Mouse (Mus musculus) erythroblast, embryonic 14.5 days (primary cell): Measurements from ENCODE around the gene Zfp142. TPM values are rescaled to one million over a fixed set of nuclear protein-coding genes. Genes with fewer than 3 reads are reported as not detected.

Experiments
- H3K27me3 ChIP-seq: 2 replicates; pipeline ENCODE4 v1.6.1; 2012; ENCODE audit warnings: inconsistent platforms; ENCODE audit not compliant: control insufficient read depth
- H3K36me3 ChIP-seq: 2 replicates; pipeline ENCODE4 v1.6.1; 2012; ENCODE audit warnings: mild to moderate bottlenecking, inconsistent platforms; ENCODE audit not compliant: control insufficient read depth
- H3K4me1 ChIP-seq: 2 replicates; pipeline ENCODE4 v1.6.1; 2012; ENCODE audit warnings: inconsistent platforms; ENCODE audit not compliant: control insufficient read depth
- H3K4me3 ChIP-seq: replicated peaks from 2 replicates; pipeline ENCODE3; 2012; ENCODE audit warnings: moderate library complexity, mild to moderate bottlenecking, inconsistent platforms
- H3K9me3 ChIP-seq: 2 replicates; pipeline ENCODE4 v1.6.1; 2012; ENCODE audit warnings: low read length, inconsistent platforms, mixed read lengths; ENCODE audit not compliant: control insufficient read depth
- GATA1 ChIP-seq: IDR thresholded peaks from 2 replicates; pipeline ENCODE4 v1.6.1; 2012; ENCODE audit warnings: low read length, inconsistent platforms, mixed read lengths
- TAL1 ChIP-seq: IDR thresholded peaks from 3 replicates; pipeline ENCODE4 v1.6.1; 2012; ENCODE audit warnings: low read length, inconsistent platforms, mixed read lengths
- polyA plus RNA-seq: library from polyadenylated mRNA; stranded (reverse); fragments of >175 nt; gene quantifications from 2 replicates; pipeline ENCODE4 v1.2.3, GENCODE M21; 2012

Gene Zfp142
- polyA plus RNA-seq, 1 experiment: 0.34 TPM

GRCm38 (mm10) chr1:74528589-74528988 lies 59.5 kb downstream of the Zfp142 start:
- no peak for TF ChIP-seq GATA1
- no peak for TF ChIP-seq TAL1
- H3K36me3 ChIP-seq: peaks cover 95% of the 10 kb centered on the region
- H3K4me3 ChIP-seq: no peak overlapping the region
- no peaks in the 10 kb centered on the region for H3K9me3 ChIP-seq
- H3K27me3 ChIP-seq: no peaks in the 10 kb centered on the region
- H3K4me1 ChIP-seq: no peaks in the 10 kb centered on the region

GRCm38 (mm10) chr1:74524746-74525145 lies 63.3 kb downstream of the Zfp142 start:
- Histone ChIP-seq H3K27me3 (no peaks in the 10 kb centered on the region), H3K9me3 (no peaks in the 10 kb centered on the region), H3K36me3 (peaks cover 99% of the 10 kb centered on the region), H3K4me3 (no peak overlapping the region), H3K4me1 (no peaks in the 10 kb centered on the region)
- TF ChIP-seq GATA1: no peak
- no peak for TF ChIP-seq TAL1

GRCm38 (mm10) chr1:74519875-74520274 lies 68.2 kb downstream of the Zfp142 start:
- peaks cover 95% of the 10 kb centered on the region for H3K36me3 ChIP-seq
- H3K9me3 ChIP-seq: no peaks in the 10 kb centered on the region
- peaks cover 2% of the 10 kb centered on the region for H3K4me1 ChIP-seq
- H3K4me3 ChIP-seq: no peak overlapping the region
- no peak for TF ChIP-seq TAL1
- TF ChIP-seq GATA1: no peak
- no peaks in the 10 kb centered on the region for H3K27me3 ChIP-seq

Other genes starting within 250 kb of the Zfp142 start
- gene Catip, start 226.1 kb downstream of the Zfp142 start, polyA plus RNA-seq: not detected in 2 replicates
- gene Slc11a1, start 213.1 kb downstream of the Zfp142 start, polyA plus RNA-seq: 0.93 and 1.4 TPM in 2 replicates
- 33.4 and 34.3 TPM in 2 replicates for gene Ctdsp1, start 196.7 kb downstream of the Zfp142 start, polyA plus RNA-seq
- gene Vil1, start 178.9 kb downstream of the Zfp142 start, polyA plus RNA-seq: not detected in 2 replicates
- gene Cnot9, start 82.2 kb downstream of the Zfp142 start, polyA plus RNA-seq: 0.78 and 0.87 TPM in 2 replicates
- not detected in 2 replicates for gene Plcd4, start 45.4 kb downstream of the Zfp142 start, polyA plus RNA-seq
- gene Usp37, start 44.0 kb downstream of the Zfp142 start, polyA plus RNA-seq: 0.08 and 0.14 TPM in 2 replicates
- 0.06 and 0.18 TPM in 2 replicates for gene Bcs1l, start within 50 bp of the Zfp142 start, polyA plus RNA-seq
- gene Rnf25, start 13.2 kb upstream of the Zfp142 start, polyA plus RNA-seq: 1.2 and 1.4 TPM in 2 replicates
- gene Stk36, start 13.2 kb upstream of the Zfp142 start, polyA plus RNA-seq: not detected in 2 replicates
- 0.12 and 0.24 TPM in 2 replicates for gene Ttll4, start 73.5 kb upstream of the Zfp142 start, polyA plus RNA-seq
- gene Cyp27a1, start 125.3 kb upstream of the Zfp142 start, polyA plus RNA-seq: 0.02 and 0.05 TPM in 2 replicates
- gene Prkag3, start 161.0 kb upstream of the Zfp142 start, polyA plus RNA-seq: 0.02 TPM in 1 of 2 replicates, not detected in the other
- gene Wnt6, start 183.6 kb upstream of the Zfp142 start, polyA plus RNA-seq: not detected in 2 replicates
- 0.02 and 0.04 TPM in 2 replicates for gene Wnt10a, start 203.3 kb upstream of the Zfp142 start, polyA plus RNA-seq